Mouse (Mus musculus) liver, embryonic 16.5 days (tissue): ENCODE results near the gene Adcy2. TPM values are rescaled to one million over a fixed set of nuclear protein-coding genes. Genes with fewer than 3 reads are reported as not detected.

ENCODE experiments used
- ATAC-seq: fragments of 200-750 bp; cut with Nextera tagmentation; 2 replicates; pipeline ENCODE4 v1.8.0; 2017; ENCODE audit warnings: low read depth, mild to moderate bottlenecking, moderate number of reproducible peaks, moderate library complexity
- H3K27ac ChIP-seq: fragments of 300-500 bp; sonication (generic); 2 replicates; pipeline ENCODE4 v1.5.1; 2014; ENCODE audit warnings: mild to moderate bottlenecking, low read length
- H3K27me3 ChIP-seq: fragments of 300-500 bp; sonication (generic); 2 replicates; pipeline ENCODE4 v1.6.1; 2014; ENCODE audit warnings: low read depth, low read length, mixed read lengths; ENCODE audit not compliant: control insufficient read depth, insufficient read depth
- H3K36me3 ChIP-seq: fragments of 300-500 bp; sonication (generic); 2 replicates; pipeline ENCODE4 v1.6.1; 2014; ENCODE audit warnings: mild to moderate bottlenecking; ENCODE audit not compliant: control insufficient read depth, insufficient read depth
- H3K4me1 ChIP-seq: fragments of 300-500 bp; sonication (generic); 2 replicates; pipeline ENCODE4 v1.6.1; 2014; ENCODE audit warnings: low read depth, low read length, mixed read lengths; ENCODE audit not compliant: control insufficient read depth
- H3K4me2 ChIP-seq: fragments of 300-500 bp; sonication (generic); 2 replicates; pipeline ENCODE4 v1.6.1; 2014; ENCODE audit warnings: low read depth, low read length, mixed read lengths
- H3K4me3 ChIP-seq: fragments of 300-500 bp; sonication (generic); 2 replicates; pipeline ENCODE4 v1.5.1; 2014; ENCODE audit warnings: low read depth, mild to moderate bottlenecking, low read length
- H3K9ac ChIP-seq: fragments of 300-500 bp; sonication (generic); 2 replicates; pipeline ENCODE4 v1.6.1; 2014; ENCODE audit warnings: low read depth, low read length
- H3K9me3 ChIP-seq: fragments of 300-500 bp; sonication (generic); replicated peaks from 2 replicates; pipeline ENCODE4 v1.6.1; 2016; ENCODE audit warnings: low read length; ENCODE audit not compliant: control insufficient read depth
- WGBS: fragments of 180-500 bp; shearing (Covaris S2); extraction: QIAGEN DNeasy Blood & Tissue Kit; methylation state at CpG from one replicate; pipeline ENCODE4 v1.1.7; 2014; ENCODE audit not compliant: insufficient replicate concordance; 5-methylcytosine and 5-hydroxymethylcytosine counted together
- polyA plus RNA-seq: library from polyadenylated mRNA; unstranded; fragments of >200 nt; fragmentation: Nextera tagmentation; extraction: Ambion mirVana; gene quantifications from 2 replicates; pipeline ENCODE4 v1.2.1, GENCODE M21; 2015

The Adcy2 gene
- polyA plus RNA-seq, 1 experiment from 2014 or later: 0.30 TPM

DNA sequence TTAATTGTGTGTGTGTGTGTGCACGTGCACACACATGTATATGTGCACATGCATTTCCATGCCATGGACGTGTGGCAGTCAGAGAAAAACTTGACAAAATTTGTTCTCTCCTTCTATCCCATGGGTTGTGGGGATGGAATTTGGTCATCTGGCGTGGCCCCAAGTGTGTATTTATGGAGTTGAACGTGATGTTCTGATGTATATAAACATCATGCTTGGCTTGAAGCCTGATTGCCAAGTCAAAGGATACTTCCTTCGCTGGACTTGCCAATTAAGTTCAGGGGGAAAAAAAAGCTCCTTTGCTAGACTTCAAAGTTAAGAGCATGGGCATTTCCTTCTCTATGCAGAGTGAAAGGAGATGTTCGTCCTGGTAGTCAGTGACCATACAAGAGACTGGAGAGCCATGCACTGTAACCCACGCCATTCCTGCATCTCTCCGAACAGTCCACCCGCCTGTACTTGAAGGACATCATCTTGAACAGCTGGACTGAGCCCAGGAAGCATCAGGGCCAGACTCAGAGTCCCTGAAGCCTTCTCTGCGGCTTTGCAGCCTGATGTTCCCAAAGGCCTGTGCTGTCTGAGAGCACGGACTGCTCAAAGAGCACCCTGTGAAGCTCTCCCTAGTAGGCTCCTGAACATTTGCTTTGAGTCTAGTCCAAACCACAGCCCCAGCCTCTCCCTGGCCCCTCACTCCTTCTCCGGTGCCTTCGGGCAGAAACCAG is 178.3 kb downstream of the Adcy2 start:
- H3K27ac ChIP-seq: no peak overlapping the region; the same call in 1 of the 2 replicates
- no peaks in the 10 kb centered on the region; the same call in none of the 2 replicates for H3K9me3 ChIP-seq
- H3K4me2 ChIP-seq: no peak overlapping the region
- H3K4me1 ChIP-seq: no peaks in the 10 kb centered on the region
- H3K36me3 ChIP-seq: no peaks in the 10 kb centered on the region
- no peak for ATAC-seq
- 54% methylated on average over 13 of the region's 13 CpGs for WGBS
- H3K27me3 ChIP-seq: no peaks in the 10 kb centered on the region
- no peak overlapping the region for H3K4me3 ChIP-seq
- no peak overlapping the region for H3K9ac ChIP-seq

DNA sequence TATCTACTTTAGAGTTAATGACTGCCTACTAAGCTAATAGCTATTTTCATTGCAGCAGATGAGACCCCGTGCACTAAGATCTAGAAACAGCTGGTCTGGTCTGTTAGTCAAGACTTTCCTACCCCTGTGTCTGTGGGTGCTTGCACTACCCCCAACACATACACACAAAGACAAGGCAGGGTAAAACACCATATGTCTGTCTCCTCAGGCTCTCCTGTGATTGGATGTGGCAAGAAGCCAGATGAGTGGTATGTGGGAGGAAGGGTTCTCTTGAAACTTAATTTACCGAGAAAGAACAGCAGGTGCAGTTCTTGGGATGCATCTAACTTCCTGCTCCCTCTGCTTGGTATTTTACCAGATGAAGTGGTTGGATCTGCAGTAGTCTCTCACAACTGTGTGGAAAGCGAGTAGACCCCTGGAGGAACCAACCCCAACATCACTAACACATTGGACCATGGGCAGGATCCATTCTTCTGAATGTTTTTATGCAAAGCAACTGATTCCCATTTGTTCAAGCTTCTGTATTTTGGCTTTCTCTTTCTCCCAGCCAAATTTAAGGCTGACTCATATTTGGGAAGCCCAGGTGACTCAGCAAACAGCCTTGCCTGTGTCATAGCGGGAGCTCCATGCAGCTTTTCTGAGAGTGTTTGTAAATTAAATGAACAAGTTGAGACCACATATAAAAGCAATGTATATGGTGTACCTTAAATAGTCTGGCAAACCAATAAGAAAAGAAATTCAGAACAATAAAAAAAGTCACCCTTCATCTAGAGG is 183.4 kb downstream of the Adcy2 start:
- no peaks in the 10 kb centered on the region for H3K27me3 ChIP-seq
- no peak overlapping the region for H3K4me2 ChIP-seq
- H3K9ac ChIP-seq: no peak overlapping the region
- H3K9me3 ChIP-seq: no peaks in the 10 kb centered on the region; the same call in 1 of the 2 replicates
- ATAC-seq: no peak
- H3K4me1 ChIP-seq: no peaks in the 10 kb centered on the region
- H3K36me3 ChIP-seq: no peaks in the 10 kb centered on the region
- WGBS: 59% methylated on average over 4 of the region's 4 CpGs
- no peak overlapping the region for H3K27ac ChIP-seq
- no peak overlapping the region for H3K4me3 ChIP-seq

DNA sequence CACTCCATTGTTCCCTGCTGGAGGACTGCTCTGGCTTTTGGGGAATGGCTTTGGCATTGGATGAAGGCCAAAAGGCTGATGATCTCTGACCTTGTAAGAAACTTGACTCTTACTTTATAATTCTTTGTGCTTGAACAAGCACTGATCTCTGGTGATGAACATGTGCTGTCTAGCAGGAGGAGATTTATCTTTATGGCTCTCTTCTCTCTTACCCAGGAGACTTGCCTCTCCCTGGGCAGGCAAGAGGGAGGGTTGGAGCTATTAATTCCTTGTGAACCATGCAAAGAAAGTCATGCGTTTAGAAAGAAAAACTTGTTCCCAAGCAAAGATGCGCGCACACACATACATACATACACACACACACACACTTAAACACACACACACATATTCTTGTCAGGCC is 188.2 kb downstream of the Adcy2 start:
- no peaks in the 10 kb centered on the region for H3K27me3 ChIP-seq
- no peaks in the 10 kb centered on the region for H3K36me3 ChIP-seq
- ATAC-seq: no peak
- no peak overlapping the region for H3K4me2 ChIP-seq
- no peak overlapping the region for H3K9ac ChIP-seq
- no peaks in the 10 kb centered on the region for H3K9me3 ChIP-seq
- WGBS: 77% methylated on average over 3 of the region's 3 CpGs
- no peaks in the 10 kb centered on the region for H3K4me1 ChIP-seq
- no peak overlapping the region for H3K4me3 ChIP-seq
- H3K27ac ChIP-seq: no peak overlapping the region

DNA sequence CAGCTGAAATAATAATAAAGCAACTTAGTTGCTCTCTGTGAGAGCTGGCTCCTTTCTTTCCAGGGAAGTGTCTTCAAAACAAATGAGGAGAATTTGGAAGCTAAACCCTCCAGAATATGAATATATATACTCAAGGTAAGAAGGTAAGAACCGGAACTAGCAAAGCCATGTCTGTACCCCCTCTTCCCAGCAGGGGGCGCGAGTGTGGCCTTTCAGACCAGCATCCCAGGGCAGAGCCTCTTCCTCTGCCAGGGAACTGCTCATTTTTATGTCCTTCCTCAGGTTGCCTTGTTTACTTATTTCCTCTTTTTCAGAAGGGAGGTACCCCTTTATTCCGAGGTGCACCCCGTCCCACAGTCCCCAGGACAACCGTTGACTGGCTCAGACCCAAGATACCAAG is 199.6 kb downstream of the Adcy2 start:
- Histone ChIP-seq H3K27me3 (no peaks in the 10 kb centered on the region), H3K9me3 (no peaks in the 10 kb centered on the region), H3K36me3 (no peaks in the 10 kb centered on the region), H3K27ac (no peak overlapping the region), H3K9ac (no peak overlapping the region), H3K4me1 (no peaks in the 10 kb centered on the region), H3K4me3 (no peak overlapping the region), H3K4me2 (no peak overlapping the region)
- WGBS: 47% methylated on average over 6 of the region's 6 CpGs
- no peak for ATAC-seq

DNA sequence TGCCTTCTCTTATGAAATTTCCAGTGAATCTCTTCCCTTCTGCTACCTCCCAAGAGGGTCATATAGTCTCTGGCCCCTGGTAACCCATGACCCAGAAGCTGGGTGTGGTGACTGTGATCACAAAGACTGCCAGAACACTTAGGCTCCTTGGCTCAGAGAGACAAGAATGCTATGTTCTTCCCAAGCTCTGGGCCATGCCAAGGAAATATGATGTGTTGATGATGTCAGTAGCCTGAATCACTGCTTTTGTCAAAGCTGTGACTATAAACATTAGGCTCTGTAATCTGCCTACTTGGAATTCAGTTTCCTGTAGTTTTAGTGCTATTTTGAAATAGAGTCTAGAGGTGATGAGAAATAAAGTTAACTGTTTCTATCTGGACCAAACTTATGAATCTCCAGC is 206.1 kb downstream of the Adcy2 start:
- no peak for ATAC-seq
- no peak overlapping the region for H3K9ac ChIP-seq

DNA sequence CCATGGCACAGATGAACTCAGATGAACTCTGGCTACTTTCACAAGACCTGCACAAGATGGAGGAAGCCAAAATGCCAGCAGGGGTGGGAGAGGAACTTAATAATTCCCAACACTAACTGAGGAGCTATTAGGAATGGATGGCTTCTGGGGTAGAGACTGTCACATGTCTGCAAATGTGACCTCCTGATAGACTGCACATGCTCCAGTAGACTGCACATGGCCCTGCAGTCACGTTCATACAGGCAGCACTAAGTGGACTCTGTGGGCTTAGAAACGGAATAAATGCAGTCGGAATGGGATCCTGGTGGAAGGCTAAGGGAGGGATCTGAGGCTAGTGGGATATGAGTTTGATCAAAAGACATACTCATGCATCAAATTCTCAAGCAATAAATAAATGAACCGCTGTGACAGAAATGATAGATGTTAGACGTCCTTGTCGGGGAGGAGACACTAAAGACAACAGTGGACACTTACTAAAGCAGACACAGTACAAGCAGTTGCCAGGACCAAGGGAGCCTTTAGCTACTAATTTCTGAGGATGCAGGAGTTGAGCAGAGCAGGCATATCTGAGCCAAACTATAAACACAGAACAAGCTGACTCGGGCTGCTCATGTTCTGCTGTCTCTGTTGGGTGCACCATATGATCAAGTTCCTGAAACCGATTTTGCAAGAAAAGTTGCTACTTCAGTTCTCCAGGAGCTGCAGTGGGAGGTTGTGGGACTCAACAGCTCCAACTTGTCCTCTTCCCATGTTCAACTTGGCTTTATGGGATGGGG is 211.9 kb downstream of the Adcy2 start:
- H3K9me3 ChIP-seq: no peaks in the 10 kb centered on the region
- no peak overlapping the region for H3K27ac ChIP-seq
- no peak overlapping the region for H3K4me3 ChIP-seq
- ATAC-seq: no peak
- H3K4me2 ChIP-seq: no peak overlapping the region
- 71% methylated on average over 8 of the region's 8 CpGs for WGBS
- no peaks in the 10 kb centered on the region for H3K36me3 ChIP-seq
- no peak overlapping the region for H3K9ac ChIP-seq
- no peaks in the 10 kb centered on the region for H3K4me1 ChIP-seq
- no peaks in the 10 kb centered on the region for H3K27me3 ChIP-seq

More for the DNA sequence above, 206.1 kb downstream of the Adcy2 start:
- Histone ChIP-seq H3K27ac (no peak overlapping the region), H3K4me1 (no peaks in the 10 kb centered on the region), H3K27me3 (no peaks in the 10 kb centered on the region), H3K4me3 (no peak overlapping the region), H3K36me3 (no peaks in the 10 kb centered on the region), H3K9me3 (no peaks in the 10 kb centered on the region), H3K4me2 (no peak overlapping the region)

DNA sequence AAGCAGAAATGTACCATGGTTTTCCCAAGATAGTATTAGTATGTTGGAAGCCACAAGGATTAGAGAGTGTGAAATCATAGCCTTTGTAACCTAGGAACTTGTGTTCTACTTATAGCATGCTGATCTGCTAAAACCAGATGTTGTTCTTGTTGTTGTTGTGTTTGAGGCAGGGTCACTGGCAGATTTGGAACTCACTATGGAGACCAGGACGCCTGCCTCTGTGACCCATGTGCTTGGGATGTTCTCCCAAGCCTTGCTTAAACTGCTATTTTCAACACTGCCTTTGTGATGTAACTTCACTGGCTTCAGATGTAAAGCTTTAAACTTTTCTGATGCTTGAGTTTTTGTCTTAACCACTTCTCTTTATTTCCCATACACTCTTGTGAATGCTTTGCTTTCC is 216.2 kb downstream of the Adcy2 start:
- Histone ChIP-seq H3K9me3 (no peaks in the 10 kb centered on the region), H3K4me2 (no peak overlapping the region), H3K27me3 (no peaks in the 10 kb centered on the region), H3K9ac (no peak overlapping the region), H3K4me3 (no peak overlapping the region), H3K36me3 (no peaks in the 10 kb centered on the region), H3K27ac (no peak overlapping the region), H3K4me1 (no peaks in the 10 kb centered on the region)
- 38% methylated on average over 1 of the region's 1 CpGs for WGBS
- no peak for ATAC-seq

DNA sequence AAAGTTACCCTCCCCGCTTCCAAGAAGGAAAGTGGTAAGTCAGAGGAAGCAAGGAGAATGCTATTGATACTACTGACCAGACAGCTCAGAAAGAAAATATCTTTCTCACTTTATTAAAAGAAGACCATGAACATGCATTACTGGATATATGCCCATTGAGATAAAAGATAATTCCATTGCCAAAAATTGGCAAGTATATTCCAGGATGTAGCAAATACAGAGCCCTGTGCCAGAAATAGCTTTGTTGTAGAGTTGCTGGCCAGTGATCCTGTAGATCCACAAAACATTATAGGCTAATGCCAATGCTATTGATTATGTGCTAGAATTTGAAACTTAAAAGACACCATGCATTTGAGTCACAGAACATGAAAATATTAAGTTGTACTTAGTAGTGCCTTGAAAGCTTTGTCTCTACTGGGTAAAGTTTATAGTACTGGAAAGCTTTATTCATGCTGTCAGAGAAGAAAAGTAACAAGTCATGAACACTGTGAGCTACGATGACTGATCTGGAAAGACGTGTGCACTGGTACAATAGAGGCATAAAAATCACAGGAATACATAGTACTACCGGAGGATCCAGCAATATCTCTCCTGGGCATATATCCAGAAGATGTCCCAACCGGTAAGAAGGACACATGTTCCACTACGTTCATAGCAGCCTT is 221.2 kb downstream of the Adcy2 start:
- H3K9me3 ChIP-seq: no peaks in the 10 kb centered on the region; the same call in 1 of the 2 replicates
- H3K27ac ChIP-seq: no peak overlapping the region
- no peaks in the 10 kb centered on the region for H3K36me3 ChIP-seq
- H3K27me3 ChIP-seq: no peaks in the 10 kb centered on the region
- no peak for ATAC-seq
- no peak overlapping the region for H3K4me3 ChIP-seq
- H3K4me2 ChIP-seq: no peak overlapping the region
- no peaks in the 10 kb centered on the region for H3K4me1 ChIP-seq
- 48% methylated on average over 6 of the region's 6 CpGs for WGBS
- no peak overlapping the region for H3K9ac ChIP-seq
